Mouse (Mus musculus) testis, adult 2 months (tissue): ENCODE measurements around the gene Trim80. TPM values are rescaled to one million over a fixed set of nuclear protein-coding genes. Genes with fewer than 3 reads are reported as not detected.
"Not testable (repeated sequence)": the region's sequence is repeated elsewhere in the genome, so short reads cannot be mapped to it uniquely, and the experiment has no call there.

ENCODE experiments used
- H3K27ac ChIP-seq: fragments of 200-500 bp; 2 replicates; pipeline ENCODE4 v1.5.1; 2012; ENCODE audit warnings: low read depth, low read length; ENCODE audit not compliant: control insufficient read depth, insufficient read depth
- H3K27me3 ChIP-seq: fragments of 200-500 bp; 2 replicates; pipeline ENCODE4 v1.6.1; 2012; ENCODE audit warnings: mild to moderate bottlenecking, low read length, moderate library complexity; ENCODE audit not compliant: control insufficient read depth, insufficient read depth
- H3K36me3 ChIP-seq: fragments of 200-500 bp; 2 replicates; pipeline ENCODE4 v1.6.1; 2012; ENCODE audit warnings: mild to moderate bottlenecking, low read length; ENCODE audit not compliant: control insufficient read depth, insufficient read depth
- H3K4me1 ChIP-seq: fragments of 200-500 bp; 2 replicates; pipeline ENCODE4 v1.6.1; 2012; ENCODE audit warnings: low read length; ENCODE audit not compliant: control insufficient read depth, insufficient read depth
- H3K4me3 ChIP-seq: fragments of 200-500 bp; 2 replicates; pipeline ENCODE4 v1.5.1; 2012; ENCODE audit warnings: low read depth, mild to moderate bottlenecking, low read length, moderate library complexity, mixed read lengths; ENCODE audit not compliant: control insufficient read depth
- CTCF ChIP-seq: fragments of 200-500 bp; IDR thresholded peaks from 2 replicates; pipeline ENCODE4 v1.5.1; 2012; ENCODE audit warnings: low read depth, mild to moderate bottlenecking, inconsistent platforms, low read length, moderate library complexity; ENCODE audit not compliant: control insufficient read depth, insufficient read depth, insufficient replicate concordance
- POLR2A ChIP-seq: fragments of 200-500 bp; IDR thresholded peaks from 2 replicates; pipeline ENCODE4 v1.6.1; 2012; ENCODE audit warnings: low read depth, mild to moderate bottlenecking, inconsistent platforms, low read length, moderate library complexity; ENCODE audit not compliant: control insufficient read depth
- polyA plus RNA-seq: library from polyadenylated mRNA; depleted of rRNA; stranded (reverse); fragments of >200 nt; gene quantifications from 2 replicates; pipeline ENCODE4 v1.2.3, GENCODE M21; 2012; rRNA removed

The Trim80 gene
- polyA plus RNA-seq, 1 experiment, result 307 TPM

DNA sequence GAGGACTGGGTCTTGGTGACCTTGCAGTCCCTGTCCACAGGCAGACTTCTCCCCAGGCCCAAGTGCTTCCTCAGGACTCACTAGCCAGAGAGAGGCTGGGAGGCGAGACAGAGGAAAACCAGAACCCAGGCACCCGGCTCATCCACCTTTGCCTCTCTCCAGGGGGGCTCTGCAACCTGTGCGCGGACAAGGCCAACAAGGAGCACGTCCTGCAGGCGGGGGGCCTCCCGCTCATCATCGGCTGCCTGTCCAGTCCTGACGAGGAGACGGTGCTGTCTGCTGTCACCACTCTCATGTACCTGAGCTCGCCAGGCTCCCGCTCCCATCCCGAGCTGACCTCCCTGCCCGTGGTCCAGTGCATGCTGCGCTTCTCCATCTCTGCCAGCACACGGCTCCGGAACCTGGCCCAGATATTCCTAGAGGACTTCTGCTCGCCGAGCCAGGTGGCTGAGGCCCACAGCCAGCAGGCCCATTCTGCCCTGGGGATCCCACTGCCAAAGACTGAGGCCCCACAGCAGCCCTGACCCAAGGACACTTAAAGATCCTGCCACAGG is 48.3 kb downstream of the Trim80 start:
- no peak overlapping the region for H3K27ac ChIP-seq
- no peaks in the 10 kb centered on the region for H3K36me3 ChIP-seq
- TF ChIP-seq POLR2A (no peak), CTCF (no peak)
- H3K4me1 ChIP-seq, result peaks cover 10% of the 10 kb centered on the region
- no peak overlapping the region for H3K4me3 ChIP-seq
- no peaks in the 10 kb centered on the region for H3K27me3 ChIP-seq

DNA sequence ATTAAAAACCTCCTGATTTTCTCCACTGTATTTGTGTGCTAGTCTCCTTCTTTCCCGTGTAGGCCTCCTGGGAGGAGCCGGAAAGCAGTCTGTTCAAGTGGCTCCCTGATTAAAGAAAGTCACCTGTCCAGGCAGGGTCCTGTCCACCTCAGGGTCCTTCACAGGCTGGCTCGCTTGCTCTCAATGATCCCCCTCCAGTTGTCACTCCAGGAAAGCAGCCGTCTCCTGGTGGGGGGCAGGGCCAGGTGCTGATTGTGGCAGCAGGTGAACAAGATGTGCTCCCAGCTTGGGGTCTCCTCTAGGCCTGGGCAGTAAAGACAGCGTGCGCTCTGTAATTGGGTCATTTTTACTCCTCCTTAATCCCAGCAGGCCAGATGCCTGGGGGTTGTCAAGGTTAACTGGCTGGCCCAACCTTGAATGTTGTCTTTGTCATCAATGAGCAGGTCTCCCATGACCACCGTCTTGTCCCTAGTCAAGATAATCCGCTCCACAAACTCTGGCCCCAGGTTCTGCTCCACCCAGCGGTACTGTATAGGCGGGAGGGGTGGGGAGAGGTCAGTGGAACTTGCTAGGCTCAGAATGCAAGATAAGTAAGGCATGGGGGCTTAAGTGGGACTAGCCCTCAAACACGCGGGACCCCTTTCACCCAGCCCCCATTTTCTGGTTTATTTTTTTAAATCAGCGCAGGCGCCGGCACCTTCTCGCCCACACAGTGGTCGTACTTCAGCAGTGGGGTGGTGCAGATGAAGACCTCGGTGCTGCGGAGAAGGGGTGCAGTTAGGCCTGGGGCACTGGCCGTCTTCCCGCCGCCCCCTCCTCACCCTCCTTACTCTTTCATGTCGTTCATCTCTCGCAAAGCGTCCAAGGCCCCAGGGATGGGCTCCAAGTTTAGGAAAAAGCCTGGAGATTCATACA is 50.4 kb downstream of the Trim80 start:
- no peaks in the 10 kb centered on the region for H3K27me3 ChIP-seq
- peaks cover 10% of the 10 kb centered on the region for H3K4me1 ChIP-seq
- TF ChIP-seq POLR2A (no peak), CTCF (no peak)
- H3K4me3 ChIP-seq, result peak overlapping the region; percentile 87
- H3K36me3 ChIP-seq, result no peaks in the 10 kb centered on the region
- H3K27ac ChIP-seq, result no peak overlapping the region

DNA sequence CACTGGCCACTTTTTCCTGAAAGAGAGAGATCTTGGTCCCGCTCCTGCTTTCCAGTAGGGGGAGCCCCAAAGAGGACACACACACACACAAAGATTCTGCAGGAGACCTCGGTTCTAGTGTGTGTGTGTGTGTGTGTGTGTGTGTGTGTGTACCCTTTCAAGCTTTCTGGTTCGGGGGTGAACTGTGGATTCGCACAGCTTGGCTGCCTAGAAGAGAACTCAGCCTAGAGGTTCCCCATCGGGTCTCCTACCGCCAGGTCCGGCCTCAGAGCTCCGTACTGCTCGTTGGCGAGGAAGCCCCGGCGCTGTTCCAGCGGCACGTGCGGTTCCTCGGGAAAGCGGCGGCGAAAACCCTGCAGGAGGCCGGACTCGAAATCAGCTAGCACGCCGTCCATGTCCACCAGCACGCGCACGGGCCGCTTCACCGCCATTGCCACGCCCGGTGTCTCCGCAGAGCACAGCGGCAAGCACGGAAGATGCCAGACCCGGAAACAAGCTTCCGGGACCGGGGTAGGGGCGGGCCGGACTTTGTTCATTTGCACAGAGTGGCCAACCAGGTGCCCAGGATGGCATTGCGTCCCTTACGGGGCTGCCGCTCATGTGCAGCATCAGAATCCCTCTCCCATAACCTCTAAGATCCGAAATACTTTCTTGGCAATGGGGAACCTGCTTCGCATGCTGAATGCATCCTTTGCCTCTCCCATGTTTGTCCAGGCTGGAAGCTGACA is 51.2 kb downstream of the Trim80 start, which contains the start of gene Nt5c:
Nt5c (minus strand) TSS at position 507 of the 728 bp plus-strand sequence.
- TF ChIP-seq POLR2A, result no peak
- 0 out of 2 replicates have a peak, but pooled peaks have one; percentile 20 for TF ChIP-seq CTCF
- Histone ChIP-seq H3K4me3 (peak within 1 kb of the TSS; percentile 87), H3K4me1 (peaks cover 10% of the 10 kb centered on the region), H3K27ac (peak within 1 kb of the TSS; percentile 46), H3K27me3 (no peaks in the 10 kb centered on the region), H3K36me3 (no peaks in the 10 kb centered on the region)

DNA sequence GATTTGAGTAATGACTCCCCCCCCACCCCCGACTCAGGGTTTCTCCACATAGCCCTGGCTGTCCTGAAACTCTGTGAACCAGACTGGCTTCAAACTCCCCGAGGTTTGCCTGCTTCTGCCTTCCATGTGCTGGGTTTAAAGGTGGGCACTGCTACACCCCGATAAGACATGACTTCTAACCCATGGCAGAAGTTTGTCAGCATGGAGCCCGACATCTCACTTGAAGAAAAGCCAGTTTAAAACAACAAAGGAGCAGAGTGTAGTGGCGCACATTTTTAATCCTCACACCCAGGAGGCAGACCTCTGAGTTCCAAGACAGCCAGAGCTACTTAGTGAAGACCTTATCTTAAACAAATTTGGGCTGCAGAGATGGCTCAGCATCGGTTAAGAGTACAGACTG is 52.0 kb downstream of the Trim80 start:
- H3K27me3 ChIP-seq, result no peaks in the 10 kb centered on the region
- H3K4me3 ChIP-seq, result peak overlapping the region; percentile 87
- no peaks in the 10 kb centered on the region for H3K36me3 ChIP-seq
- no peak for TF ChIP-seq POLR2A
- no peak for TF ChIP-seq CTCF
- H3K4me1 ChIP-seq, result peaks cover 10% of the 10 kb centered on the region
- H3K27ac ChIP-seq, result no peak overlapping the region

DNA sequence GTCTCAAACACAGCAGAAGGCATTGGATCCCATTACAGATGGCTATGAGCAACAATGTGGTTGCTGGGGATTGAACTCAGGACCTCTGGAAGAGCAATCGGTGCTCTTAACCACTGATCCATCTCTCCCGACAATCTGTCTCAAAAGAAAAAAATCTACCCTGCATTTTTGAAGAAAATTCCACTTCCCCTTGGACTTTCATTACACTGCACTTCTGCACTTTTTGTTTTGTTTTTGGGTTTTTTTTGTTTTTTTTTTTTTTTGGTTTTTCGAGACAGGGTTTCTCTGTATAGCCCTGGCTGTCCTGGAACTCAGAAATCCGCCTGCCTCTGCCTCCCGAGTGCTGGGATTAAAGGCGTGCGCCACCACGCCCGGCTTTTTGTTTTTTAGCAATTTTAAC is 56.2 kb downstream of the Trim80 start:
- not testable (repeated sequence) for H3K27ac ChIP-seq, H3K36me3 ChIP-seq, H3K27me3 ChIP-seq, H3K4me1 ChIP-seq, H3K4me3 ChIP-seq

Other genes with a start within 250 kb of the Trim80 start
- 1.2 and 1.5 TPM in 2 replicates for gene Grin2c, start 173.3 kb upstream of the Trim80 start, polyA plus RNA-seq
- gene Fdxr, start 163.5 kb upstream of the Trim80 start, polyA plus RNA-seq, result 28.0 and 30.7 TPM in 2 replicates
- gene Fads6, start 142.9 kb upstream of the Trim80 start, polyA plus RNA-seq, result 6.4 and 7.0 TPM in 2 replicates
- 8.5 and 8.9 TPM in 2 replicates for gene Otop2, start 133.4 kb upstream of the Trim80 start, polyA plus RNA-seq
- 3.7 and 4.1 TPM in 2 replicates for gene Ush1g, start 118.5 kb upstream of the Trim80 start, polyA plus RNA-seq
- 0.17 and 0.40 TPM in 2 replicates for gene Otop3, start 105.8 kb upstream of the Trim80 start, polyA plus RNA-seq
- gene Hid1, start 72.8 kb upstream of the Trim80 start, polyA plus RNA-seq, result 1.2 and 1.7 TPM in 2 replicates
- gene Cdr2l, start 58.6 kb upstream of the Trim80 start, polyA plus RNA-seq, result 5.2 TPM in 2 replicates
- 13.9 and 18.0 TPM in 2 replicates for gene Mrpl58, start 36.8 kb upstream of the Trim80 start, polyA plus RNA-seq
- gene Atp5h, start 20.6 kb upstream of the Trim80 start, polyA plus RNA-seq, result 145 and 166 TPM in 2 replicates
- 11.8 and 13.6 TPM in 2 replicates for gene Kctd2, start 20.4 kb upstream of the Trim80 start, polyA plus RNA-seq
- 0.72 and 0.78 TPM in 2 replicates for gene Slc16a5, start 21.9 kb downstream of the Trim80 start, polyA plus RNA-seq
- 3.3 and 3.8 TPM in 2 replicates for gene Armc7, start 35.1 kb downstream of the Trim80 start, polyA plus RNA-seq
- 32.4 and 34.0 TPM in 2 replicates for gene Nt5c, start 51.3 kb downstream of the Trim80 start, polyA plus RNA-seq
- 548 and 576 TPM in 2 replicates for gene Jpt1, start 73.8 kb downstream of the Trim80 start, polyA plus RNA-seq
- gene Sumo2, start 95.7 kb downstream of the Trim80 start, polyA plus RNA-seq, result 50.6 and 72.2 TPM in 2 replicates
- gene Nup85, start 123.9 kb downstream of the Trim80 start, polyA plus RNA-seq, result 36.3 and 42.6 TPM in 2 replicates
- gene Mrps7, start 163.4 kb downstream of the Trim80 start, polyA plus RNA-seq, result 9.3 and 10.9 TPM in 2 replicates
- 19.8 and 21.1 TPM in 2 replicates for gene Gga3, start 163.5 kb downstream of the Trim80 start, polyA plus RNA-seq
- gene Mif4gd, start 172.4 kb downstream of the Trim80 start, polyA plus RNA-seq, result 383 and 445 TPM in 2 replicates
- 33.7 and 35.8 TPM in 2 replicates for gene Slc25a19, start 187.8 kb downstream of the Trim80 start, polyA plus RNA-seq